Mouse (Mus musculus): Measurements from ENCODE around the gene Bst1. TPM values are rescaled to one million over a fixed set of nuclear protein-coding genes. Genes with fewer than 3 reads are reported as not detected.

Bst1 gene
- polyA plus RNA-seq (2012; ENCODE audit: low replicate concordance) = 3.2 and 6.6 TPM in 2 replicates

GRCm38 (mm10) chr5:43818695-43819094 is at the start of gene Bst1:
Bst1 (plus strand) TSS chr5:43818885.

GRCm38 (mm10) chr5:43821538-43821937 is 2.9 kb downstream of the Bst1 start, which contains the start of gene Fbxl5:
Fbxl5 (minus strand) TSS chr5:43821638.

GRCm38 (mm10) chr5:43868253-43868652 is 49.6 kb downstream of the Bst1 start, which contains the start of gene Cd38:
Cd38 (plus strand) TSS chr5:43868553.

Other genes starting within 250 kb of the Bst1 start
- 0.03 and 0.08 TPM in 2 replicates for gene Cc2d2a, start 156.5 kb upstream of the Bst1 start, polyA plus RNA-seq (2012; ENCODE audit: low replicate concordance)
- 25.1 and 30.7 TPM in 2 replicates for gene Fbxl5, start 2.8 kb downstream of the Bst1 start, polyA plus RNA-seq (2012; ENCODE audit: low replicate concordance)
- 4.4 and 7.7 TPM in 2 replicates for gene Cd38, start 49.7 kb downstream of the Bst1 start, polyA plus RNA-seq (2012; ENCODE audit: low replicate concordance)
- gene Gm7879, start 94.3 kb downstream of the Bst1 start, polyA plus RNA-seq (2012; ENCODE audit: low replicate concordance) = 0.40 and 0.90 TPM in 2 replicates
- not detected in 2 replicates for gene Fgfbp1, start 162.9 kb downstream of the Bst1 start, polyA plus RNA-seq (2012; ENCODE audit: low replicate concordance)

All from hematopoietic multipotent progenitor cell, adult 10-12 weeks (in vitro differentiated cells).